Mouse (Mus musculus): Measurements from ENCODE around the gene Btg2. TPM values are rescaled to one million over a fixed set of nuclear protein-coding genes. Genes with fewer than 3 reads are reported as not detected.
A peak's percentile ranks its signal among the peaks of the same experiment; 100 is the strongest.

Btg2 gene
- polyA plus RNA-seq, 1 experiment, result 10.2 TPM

DNA sequence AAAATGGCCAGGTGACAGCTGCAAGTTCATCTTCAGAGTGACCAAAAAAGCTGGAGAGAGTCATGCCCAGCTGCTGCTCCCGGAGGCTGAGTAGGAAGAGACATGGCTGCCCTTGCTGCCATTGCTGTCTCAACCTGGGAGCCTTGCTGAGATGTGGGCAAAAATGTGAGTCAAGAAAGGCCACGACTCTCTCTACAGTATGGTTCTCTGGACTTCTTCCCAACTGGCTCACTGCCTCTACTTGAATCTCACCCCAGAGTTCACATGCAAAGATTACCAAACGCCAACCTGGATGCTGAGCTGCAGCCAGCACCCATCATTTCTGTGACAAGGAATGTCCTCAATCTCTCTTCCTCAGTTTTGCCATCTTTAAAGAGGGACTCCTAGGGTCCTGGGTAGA lies 5.2 kb upstream of the Btg2 start:
- H3K79me2 ChIP-seq (ENCODE audit: control insufficient read depth, insufficient read depth), result no peaks in the 10 kb centered on the region
- H3K36me3 ChIP-seq (ENCODE audit: control insufficient read depth, insufficient read depth), result no peaks in the 10 kb centered on the region
- H3K27me3 ChIP-seq (ENCODE audit: control insufficient read depth, insufficient read depth, insufficient read length), result no peaks in the 10 kb centered on the region
- no peak overlapping the region for H3ac ChIP-seq (ENCODE audit: control insufficient read depth, insufficient read length, low read depth)
- no peak for TF ChIP-seq CEBPB (IDR thresholded peaks at IDR 0.05; ENCODE audit: low read depth)
- TF ChIP-seq MAX (IDR thresholded peaks at IDR 0.05), result no peak
- TF ChIP-seq MYOG (IDR thresholded peaks at IDR 0.05; ENCODE audit: control insufficient read depth, extremely low read depth, insufficient read length), result no peak
- no peak for TF ChIP-seq CTCF (IDR thresholded peaks at IDR 0.05; ENCODE audit: control insufficient read depth, insufficient read depth, insufficient read length)
- TF ChIP-seq FOSL1 (IDR thresholded peaks at IDR 0.05; ENCODE audit: insufficient read depth, low read length, poor library complexity, severe bottlenecking), result no peak
- no peak for TF ChIP-seq MYOD1 (IDR thresholded peaks at IDR 0.05; ENCODE audit: control insufficient read depth, insufficient read length, low read depth)
- no peak for TF ChIP-seq USF1 (IDR thresholded peaks at IDR 0.05; ENCODE audit: low read depth)
- H3K79me3 ChIP-seq (ENCODE audit: low read depth), result no peaks in the 10 kb centered on the region
- H3K4me3 ChIP-seq (ENCODE audit: insufficient read depth, poor library complexity, severe bottlenecking), result no peak overlapping the region

DNA sequence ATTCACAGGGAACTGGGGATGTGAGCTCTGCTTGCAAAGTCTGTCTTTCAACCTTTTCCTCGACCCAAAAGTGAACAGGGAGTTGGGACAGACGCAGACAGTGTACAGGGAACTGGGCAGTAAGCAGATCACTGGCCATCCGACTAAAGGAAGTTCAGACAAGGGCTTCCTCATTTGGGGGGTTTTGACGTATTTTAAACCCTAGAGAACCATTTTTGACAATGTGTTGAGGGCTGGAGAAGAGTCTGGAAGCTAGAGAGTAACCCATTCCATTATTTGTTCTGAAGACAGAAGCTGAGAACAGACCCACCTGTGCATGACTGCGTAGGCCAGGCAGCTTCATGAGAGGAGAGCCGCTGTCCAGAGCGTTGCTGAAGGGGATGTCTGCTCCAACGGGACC lies 4.8 kb upstream of the Btg2 start:
- Histone ChIP-seq H3K79me3 (ENCODE audit: low read depth) (no peaks in the 10 kb centered on the region), H3K36me3 (ENCODE audit: control insufficient read depth, insufficient read depth) (no peaks in the 10 kb centered on the region), H3ac (ENCODE audit: control insufficient read depth, insufficient read length, low read depth) (no peak overlapping the region), H3K4me3 (ENCODE audit: insufficient read depth, poor library complexity, severe bottlenecking) (no peak overlapping the region), H3K79me2 (ENCODE audit: control insufficient read depth, insufficient read depth) (peaks cover 1% of the 10 kb centered on the region), H3K27me3 (ENCODE audit: control insufficient read depth, insufficient read depth, insufficient read length) (no peaks in the 10 kb centered on the region)
- TF ChIP-seq FOSL1 (IDR thresholded peaks at IDR 0.05; ENCODE audit: insufficient read depth, low read length, poor library complexity, severe bottlenecking) (no peak), CTCF (IDR thresholded peaks at IDR 0.05; ENCODE audit: control insufficient read depth, insufficient read depth, insufficient read length) (no peak), CEBPB (IDR thresholded peaks at IDR 0.05; ENCODE audit: low read depth) (no peak), MAX (IDR thresholded peaks at IDR 0.05) (no peak), MYOG (IDR thresholded peaks at IDR 0.05; ENCODE audit: control insufficient read depth, extremely low read depth, insufficient read length) (no peak), MYOD1 (IDR thresholded peaks at IDR 0.05; ENCODE audit: control insufficient read depth, insufficient read length, low read depth) (no peak), USF1 (IDR thresholded peaks at IDR 0.05; ENCODE audit: low read depth) (no peak)

DNA sequence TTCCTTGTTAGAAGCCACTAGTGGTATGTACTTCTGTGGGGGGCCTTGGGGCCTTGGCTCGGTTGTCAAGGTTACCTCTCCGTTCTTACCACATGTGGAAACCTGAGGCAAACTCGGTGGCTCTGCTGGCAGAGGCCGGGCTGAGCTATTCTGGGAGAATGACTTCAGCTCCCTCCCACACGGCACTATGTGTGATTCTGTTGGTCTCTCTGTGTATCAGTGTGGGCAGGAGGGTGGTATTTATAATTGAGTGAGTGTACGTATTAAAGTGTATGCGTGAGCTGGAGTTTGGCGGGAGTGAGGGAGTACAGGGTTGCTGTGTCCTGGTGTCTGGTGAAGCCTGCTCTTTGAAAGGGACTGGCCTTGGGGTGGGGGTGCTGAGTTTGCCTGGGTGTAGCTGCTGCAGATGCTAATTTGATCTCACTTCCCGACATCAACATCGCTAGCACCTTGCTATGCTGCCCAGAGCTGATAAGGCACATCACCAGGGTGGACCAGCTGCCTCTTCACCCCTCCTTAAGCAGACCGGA lies 4.1 kb upstream of the Btg2 start:
- no peaks in the 10 kb centered on the region for H3K27me3 ChIP-seq (ENCODE audit: control insufficient read depth, insufficient read depth, insufficient read length)
- H3K4me3 ChIP-seq (ENCODE audit: insufficient read depth, poor library complexity, severe bottlenecking), result no peak overlapping the region
- H3ac ChIP-seq (ENCODE audit: control insufficient read depth, insufficient read length, low read depth), result peak overlapping the region; percentile 25
- H3K79me3 ChIP-seq (ENCODE audit: low read depth), result no peaks in the 10 kb centered on the region
- TF ChIP-seq CEBPB (IDR thresholded peaks at IDR 0.05; ENCODE audit: low read depth), result no peak
- TF ChIP-seq FOSL1 (IDR thresholded peaks at IDR 0.05; ENCODE audit: insufficient read depth, low read length, poor library complexity, severe bottlenecking), result no peak
- no peak for TF ChIP-seq USF1 (IDR thresholded peaks at IDR 0.05; ENCODE audit: low read depth)
- no peak for TF ChIP-seq MAX (IDR thresholded peaks at IDR 0.05)
- no peak for TF ChIP-seq MYOD1 (IDR thresholded peaks at IDR 0.05; ENCODE audit: control insufficient read depth, insufficient read length, low read depth)
- no peak for TF ChIP-seq CTCF (IDR thresholded peaks at IDR 0.05; ENCODE audit: control insufficient read depth, insufficient read depth, insufficient read length)
- TF ChIP-seq MYOG (IDR thresholded peaks at IDR 0.05; ENCODE audit: control insufficient read depth, extremely low read depth, insufficient read length), result no peak
- no peaks in the 10 kb centered on the region for H3K36me3 ChIP-seq (ENCODE audit: control insufficient read depth, insufficient read depth)
- H3K79me2 ChIP-seq (ENCODE audit: control insufficient read depth, insufficient read depth), result peaks cover 8% of the 10 kb centered on the region

DNA sequence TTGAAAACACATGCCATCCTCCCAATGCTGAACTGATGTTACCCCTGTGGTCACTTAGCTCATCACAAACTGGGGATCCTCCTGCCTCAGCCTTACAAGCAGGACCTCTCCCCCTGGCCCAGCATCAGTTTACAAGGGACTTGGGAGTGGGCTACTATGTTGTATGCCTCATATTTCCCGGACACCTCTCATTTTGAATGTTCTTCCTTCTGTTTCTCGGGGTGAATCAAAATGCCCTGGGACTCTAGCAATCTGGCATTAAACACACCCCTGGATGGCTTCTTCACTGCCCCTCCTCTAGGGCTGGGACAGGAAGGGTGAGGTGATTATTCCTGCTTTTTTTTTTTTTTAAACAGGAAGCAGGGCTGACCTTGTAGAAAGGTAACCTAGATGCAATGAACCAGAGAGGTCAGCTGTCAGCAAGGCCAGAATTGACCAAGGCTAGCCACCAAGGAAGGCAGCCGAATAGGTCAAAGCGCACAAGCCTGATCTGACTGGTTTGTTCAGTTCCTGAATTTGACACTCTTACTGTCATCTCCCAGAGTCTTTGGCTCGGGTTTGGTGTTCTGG lies 2.0 kb upstream of the Btg2 start:
- H3ac ChIP-seq (ENCODE audit: control insufficient read depth, insufficient read length, low read depth), result no peak overlapping the region
- no peak for TF ChIP-seq MYOD1 (IDR thresholded peaks at IDR 0.05; ENCODE audit: control insufficient read depth, insufficient read length, low read depth)
- no peak for TF ChIP-seq USF1 (IDR thresholded peaks at IDR 0.05; ENCODE audit: low read depth)
- TF ChIP-seq MYOG (IDR thresholded peaks at IDR 0.05; ENCODE audit: control insufficient read depth, extremely low read depth, insufficient read length), result no peak
- no peak for TF ChIP-seq FOSL1 (IDR thresholded peaks at IDR 0.05; ENCODE audit: insufficient read depth, low read length, poor library complexity, severe bottlenecking)
- TF ChIP-seq MAX (IDR thresholded peaks at IDR 0.05), result no peak
- no peak for TF ChIP-seq CEBPB (IDR thresholded peaks at IDR 0.05; ENCODE audit: low read depth)
- no peak for TF ChIP-seq CTCF (IDR thresholded peaks at IDR 0.05; ENCODE audit: control insufficient read depth, insufficient read depth, insufficient read length)
- peaks cover 3% of the 10 kb centered on the region for H3K79me3 ChIP-seq (ENCODE audit: low read depth)
- H3K4me3 ChIP-seq (ENCODE audit: insufficient read depth, poor library complexity, severe bottlenecking), result no peak overlapping the region
- no peaks in the 10 kb centered on the region for H3K27me3 ChIP-seq (ENCODE audit: control insufficient read depth, insufficient read depth, insufficient read length)
- H3K36me3 ChIP-seq (ENCODE audit: control insufficient read depth, insufficient read depth), result peaks cover 7% of the 10 kb centered on the region
- H3K79me2 ChIP-seq (ENCODE audit: control insufficient read depth, insufficient read depth), result peaks cover 23% of the 10 kb centered on the region

DNA sequence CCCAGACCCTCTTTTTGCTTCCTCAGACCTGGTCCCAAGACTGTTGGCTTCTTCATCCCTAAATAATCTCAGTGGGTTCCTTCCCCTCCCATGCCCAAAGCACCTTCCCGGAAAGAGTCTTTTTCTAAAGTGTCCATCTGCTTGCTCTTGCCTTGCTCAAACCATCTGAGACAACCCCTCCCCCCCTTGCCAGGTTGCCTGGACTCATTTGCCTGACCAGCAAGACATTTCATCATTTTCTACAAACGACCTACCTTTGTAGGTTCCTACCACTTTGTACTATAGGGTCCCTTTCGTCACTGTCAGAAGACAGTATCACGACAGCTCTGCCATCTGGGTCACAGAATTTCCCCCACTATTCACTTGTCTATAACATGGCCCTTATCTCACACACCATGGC lies 1.5 kb upstream of the Btg2 start:
- Histone ChIP-seq H3K27me3 (ENCODE audit: control insufficient read depth, insufficient read depth, insufficient read length) (no peaks in the 10 kb centered on the region), H3K79me2 (ENCODE audit: control insufficient read depth, insufficient read depth) (peaks cover 25% of the 10 kb centered on the region), H3K79me3 (ENCODE audit: low read depth) (peaks cover 3% of the 10 kb centered on the region), H3K4me3 (ENCODE audit: insufficient read depth, poor library complexity, severe bottlenecking) (no peak overlapping the region), H3K36me3 (ENCODE audit: control insufficient read depth, insufficient read depth) (peaks cover 13% of the 10 kb centered on the region), H3ac (ENCODE audit: control insufficient read depth, insufficient read length, low read depth) (no peak overlapping the region)
- TF ChIP-seq CEBPB (IDR thresholded peaks at IDR 0.05; ENCODE audit: low read depth) (no peak), MYOG (IDR thresholded peaks at IDR 0.05; ENCODE audit: control insufficient read depth, extremely low read depth, insufficient read length) (no peak), CTCF (IDR thresholded peaks at IDR 0.05; ENCODE audit: control insufficient read depth, insufficient read depth, insufficient read length) (no peak), USF1 (IDR thresholded peaks at IDR 0.05; ENCODE audit: low read depth) (no peak), MAX (IDR thresholded peaks at IDR 0.05) (no peak), MYOD1 (IDR thresholded peaks at IDR 0.05; ENCODE audit: control insufficient read depth, insufficient read length, low read depth) (no peak), FOSL1 (IDR thresholded peaks at IDR 0.05; ENCODE audit: insufficient read depth, low read length, poor library complexity, severe bottlenecking) (no peak)
